Mouse (Mus musculus): ENCODE results near the gene Rbm15. TPM values are rescaled to one million over a fixed set of nuclear protein-coding genes. Genes with fewer than 3 reads are reported as not detected.
"Not testable (repeated sequence)": the region's sequence is repeated elsewhere in the genome, so short reads cannot be mapped to it uniquely, and the experiment has no call there.

The Rbm15 gene
- total RNA-seq, 4 experiments from 2014 or later, result 26.1 to 29.9 (median 28.4) TPM

DNA sequence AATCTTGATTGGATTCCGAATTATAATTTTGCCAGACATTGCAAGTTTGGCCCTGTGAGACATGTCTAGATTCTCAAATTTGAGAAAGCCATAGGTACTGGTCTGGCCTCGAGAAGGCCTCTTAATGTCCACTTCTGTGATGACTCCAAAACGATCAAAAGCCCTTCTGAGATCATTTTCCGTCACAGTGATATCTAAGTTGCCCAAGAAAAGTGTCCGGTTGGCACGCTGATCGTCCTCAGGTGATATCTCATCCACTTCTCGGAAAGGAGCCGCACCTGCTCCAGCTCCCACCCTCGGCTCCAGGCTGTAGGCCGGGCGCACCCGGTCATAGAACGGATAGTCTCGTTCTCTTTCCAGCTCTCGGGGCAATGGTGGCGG lies 1.7 kb downstream of the Rbm15 start:
- DNase-seq (ENCODE audit: low spot score in 2 of 2), result no peak

DNA sequence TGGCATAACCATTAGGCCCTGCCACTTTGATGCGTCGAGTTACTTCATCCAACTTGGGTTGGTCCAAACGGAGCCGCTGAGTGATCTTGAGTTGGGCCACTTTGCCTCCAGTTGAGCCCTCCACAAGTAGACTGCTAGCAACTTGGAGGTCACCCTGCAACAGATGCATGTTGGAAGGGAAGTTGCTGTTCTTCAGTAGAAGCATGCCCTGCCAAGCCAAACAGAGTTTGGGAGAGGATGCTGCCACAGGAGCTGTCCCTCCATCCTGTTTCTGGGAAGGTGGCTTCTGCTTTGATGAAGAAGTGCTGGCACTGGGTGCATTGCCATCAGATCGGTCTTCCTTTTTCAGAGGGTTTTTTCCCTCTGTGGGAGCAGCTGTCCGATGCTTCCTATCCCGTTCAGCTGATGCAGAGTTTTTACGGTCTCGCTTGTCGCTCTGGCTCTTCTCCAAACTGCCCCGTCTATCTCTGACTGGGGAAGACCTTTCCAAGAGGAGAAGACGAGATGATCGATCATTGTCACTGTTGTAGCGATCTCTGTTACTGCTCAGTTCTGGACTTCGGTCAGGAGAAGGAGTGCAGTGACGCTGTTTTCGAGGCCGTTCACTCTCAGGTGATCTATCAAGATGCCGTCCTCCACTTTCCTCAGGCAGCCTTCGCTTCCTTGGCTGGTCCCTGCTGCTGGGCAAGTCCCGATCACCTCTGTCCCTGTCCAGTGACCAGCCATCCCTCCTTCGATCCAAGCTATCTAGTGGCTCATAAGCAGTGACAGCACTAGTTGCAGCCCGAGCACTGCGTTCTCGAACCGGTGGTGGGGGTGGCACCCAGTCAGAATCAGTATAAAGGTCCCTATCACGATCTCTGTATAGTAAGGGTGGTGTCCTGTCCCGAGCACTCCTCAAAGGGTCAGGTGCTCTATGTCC lies 2.7 kb downstream of the Rbm15 start:
- DNase-seq (ENCODE audit: low spot score in 2 of 2), result peak; percentile 9

DNA sequence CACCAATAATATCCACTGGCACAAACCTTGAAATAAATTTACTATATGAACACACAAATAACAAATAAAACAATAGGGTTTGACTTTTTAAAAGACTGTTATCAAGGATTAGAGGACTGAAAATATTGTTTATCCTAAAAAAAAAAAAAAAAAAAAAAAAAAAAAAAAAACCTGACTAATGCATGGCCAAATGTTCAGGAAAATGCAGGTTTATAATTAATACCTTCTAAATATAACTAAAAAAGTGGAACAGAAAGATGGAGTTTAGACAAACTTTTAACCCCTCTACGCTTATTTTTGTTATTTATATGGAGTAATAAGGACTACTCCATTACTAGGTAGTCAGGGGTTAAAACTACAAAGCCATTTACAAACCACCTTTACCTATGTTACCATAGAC lies 7.0 kb downstream of the Rbm15 start:
- DNase-seq (ENCODE audit: low spot score in 2 of 2), result no peak

DNA sequence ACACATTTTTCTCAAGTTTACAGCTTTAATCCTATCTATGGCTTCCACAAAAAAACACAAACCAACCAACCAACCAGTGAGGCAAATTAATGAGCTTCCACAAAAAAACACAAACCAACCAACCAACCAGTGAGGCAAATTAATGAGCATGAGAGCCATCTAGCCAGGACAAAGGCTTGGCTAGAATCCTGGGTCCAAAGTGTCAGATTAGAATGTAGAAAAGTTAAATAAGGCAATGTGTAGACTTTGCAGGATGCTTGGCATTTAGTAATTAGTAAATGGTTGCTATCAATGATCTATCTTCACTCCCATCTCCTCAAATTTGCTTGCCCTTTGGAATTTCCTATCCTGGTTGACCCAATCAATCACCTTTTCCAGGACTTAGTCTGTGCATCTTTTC lies 11.7 kb downstream of the Rbm15 start:
- DNase-seq (ENCODE audit: low spot score in 2 of 2), result no peak

DNA sequence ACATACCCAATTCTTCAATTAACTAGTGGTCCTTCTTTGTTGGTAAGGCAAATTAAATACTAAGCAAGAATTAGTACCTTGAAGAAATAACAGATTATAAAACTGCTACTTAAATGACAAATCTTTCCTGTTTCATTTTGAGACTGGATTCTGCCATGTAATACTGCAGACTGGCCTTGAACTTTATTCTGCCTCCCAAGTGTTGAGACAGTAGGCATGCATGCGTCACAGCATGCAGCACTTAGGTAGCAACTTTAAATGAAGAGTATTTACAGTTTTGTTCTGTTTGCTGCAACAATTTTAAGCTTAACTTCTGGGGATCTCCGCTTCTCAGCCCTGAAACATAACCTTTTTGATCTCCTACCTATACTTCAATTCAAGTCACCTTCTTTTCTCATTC lies 12.3 kb downstream of the Rbm15 start:
- no peak for DNase-seq (ENCODE audit: low spot score in 2 of 2)

DNA sequence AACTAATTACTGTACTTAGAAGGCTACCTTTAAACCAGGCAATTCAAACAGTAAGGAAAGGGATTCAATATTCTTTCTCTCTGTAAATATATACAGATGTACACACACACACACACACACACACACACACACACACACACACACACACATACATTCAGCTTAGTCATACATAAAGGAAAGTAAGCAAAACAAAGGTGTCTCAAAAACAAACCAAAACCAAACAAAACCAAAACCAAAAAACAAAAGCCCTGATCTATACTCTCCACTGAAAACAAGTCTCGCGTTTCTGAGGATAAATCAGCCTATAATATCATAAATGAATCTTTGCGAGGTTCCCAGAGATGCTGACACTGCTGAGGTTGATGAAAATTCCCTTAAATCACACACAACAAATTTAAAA lies 16.1 kb downstream of the Rbm15 start:
- DNase-seq (ENCODE audit: low spot score in 2 of 2), result no peak

DNA sequence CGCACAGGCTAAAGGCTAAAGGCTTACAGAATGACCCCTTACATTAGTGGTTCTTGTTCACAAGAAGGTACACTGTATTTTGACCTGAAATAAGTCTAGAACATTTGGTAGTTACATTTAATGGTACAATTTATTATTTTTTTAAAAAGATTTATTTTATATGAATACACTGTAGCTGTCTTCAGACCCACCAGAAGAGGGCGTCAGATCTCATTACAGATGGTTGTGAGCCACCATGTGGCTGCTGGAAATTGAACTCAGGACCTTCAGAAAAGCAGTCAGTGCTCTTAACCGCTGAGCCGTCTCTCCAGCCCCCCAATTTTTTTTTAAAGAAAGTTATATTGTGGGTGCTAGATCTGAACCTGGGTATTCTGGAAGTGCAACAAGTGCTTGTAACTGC lies 36.6 kb downstream of the Rbm15 start:
- DNase-seq (ENCODE audit: low spot score in 2 of 2), result not testable (repeated sequence)

DNA sequence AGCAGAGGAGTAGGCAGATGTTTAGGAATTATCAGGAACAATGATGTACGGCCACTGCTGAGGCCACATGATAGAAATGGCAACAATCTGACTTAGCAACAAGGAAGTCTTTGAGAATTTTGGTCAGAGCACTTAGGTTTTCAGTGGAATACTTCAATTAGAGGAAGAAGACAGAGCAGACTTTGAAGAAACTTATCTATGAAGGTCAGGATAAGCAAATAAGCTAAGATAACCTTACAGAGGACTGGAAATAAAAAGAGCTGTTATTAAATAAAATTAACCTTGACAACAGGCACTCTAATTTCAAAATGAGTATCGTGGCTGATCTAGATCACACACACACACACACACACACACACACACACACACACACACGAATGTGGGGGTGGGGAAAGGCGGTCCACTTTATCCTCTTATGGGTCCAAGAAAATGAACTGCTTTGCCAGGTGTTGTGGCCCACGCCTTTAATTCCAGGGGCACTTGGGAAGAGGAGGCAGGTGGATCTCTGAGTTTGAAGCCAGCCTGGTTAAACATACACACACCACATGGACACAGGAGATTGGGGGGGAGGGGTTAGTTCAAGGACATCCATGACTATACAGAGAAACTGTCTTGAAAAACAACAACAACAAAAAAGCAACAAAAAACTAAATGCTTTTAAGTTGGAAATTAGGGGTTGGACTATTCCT lies 37.7 kb downstream of the Rbm15 start:
- DNase-seq (ENCODE audit: low spot score in 2 of 2), result no peak

DNA sequence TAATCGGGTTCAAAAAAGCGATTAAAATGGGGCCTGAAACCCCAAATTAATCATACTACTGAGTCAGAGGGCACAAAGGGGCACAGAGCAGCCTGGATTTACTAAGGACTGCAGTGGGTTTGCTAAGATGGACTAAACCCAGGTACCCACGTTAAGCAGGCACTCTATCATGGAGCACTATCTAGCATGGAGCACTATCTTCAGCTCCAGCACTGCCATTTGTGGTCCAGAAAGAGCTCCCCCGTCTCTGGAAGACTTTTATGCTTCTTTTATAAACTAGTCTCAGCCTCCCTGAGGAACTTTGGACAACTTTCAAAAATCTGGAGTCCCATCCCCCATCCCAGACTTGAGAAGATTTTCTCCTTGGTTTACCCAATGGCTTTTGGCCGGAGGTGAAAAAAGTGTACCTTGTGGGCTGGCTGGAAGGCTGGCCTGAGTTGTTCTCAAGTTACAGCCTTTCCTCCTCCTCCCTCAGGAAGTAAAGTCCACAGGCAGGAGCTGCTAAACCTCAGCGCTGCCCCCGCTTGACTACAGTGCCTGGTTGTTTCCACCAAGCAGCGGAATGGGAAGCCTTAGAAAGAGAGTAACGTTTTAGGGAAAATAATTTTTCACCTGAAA lies 42.6 kb downstream of the Rbm15 start, which contains the start of gene Slc16a4:
Gene Slc16a4, plus strand, starts transcription at position 467 of the 618 bp plus-strand sequence.
- DNase-seq (ENCODE audit: low spot score in 2 of 2), result no peak

DNA sequence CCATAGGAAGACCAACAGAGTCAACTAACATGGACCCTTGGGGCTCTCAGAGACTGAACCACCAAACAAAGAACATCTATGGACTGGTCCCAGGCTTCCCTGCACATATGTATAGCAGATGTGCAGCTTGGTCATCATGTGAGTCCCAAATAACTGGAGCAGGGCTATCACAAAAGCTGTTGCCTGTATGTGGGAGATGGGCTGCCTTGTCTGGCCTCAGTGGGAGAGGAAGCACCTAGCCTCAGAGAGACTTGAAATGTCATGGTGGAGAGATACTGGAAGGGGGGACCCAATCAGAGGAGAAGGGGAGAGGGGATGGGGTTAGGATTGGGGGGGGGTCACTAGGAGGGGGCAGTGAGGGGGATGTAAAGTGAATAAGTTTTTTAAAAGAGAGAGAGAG lies 46.1 kb downstream of the Rbm15 start:
- no peak for DNase-seq (ENCODE audit: low spot score in 2 of 2)

DNA sequence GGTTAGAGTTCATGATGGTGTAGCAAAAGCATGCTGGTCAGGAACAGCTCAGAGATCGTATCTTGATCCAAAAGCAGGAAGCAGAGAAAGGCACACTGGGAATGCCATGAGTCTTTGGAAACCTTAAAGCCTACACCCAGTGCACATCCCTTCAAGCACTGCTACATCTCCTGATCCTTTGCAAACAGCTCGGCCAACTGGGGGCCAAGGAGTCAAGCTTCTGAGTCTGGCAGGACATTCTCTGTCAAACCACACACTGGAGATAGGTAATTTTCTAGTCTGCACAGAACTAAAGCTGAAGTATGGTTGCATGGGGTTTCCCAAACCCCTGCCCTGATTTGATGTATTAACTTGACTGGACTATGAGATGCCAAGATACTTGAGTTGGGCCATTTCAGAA lies 47.4 kb downstream of the Rbm15 start:
- DNase-seq (ENCODE audit: low spot score in 2 of 2), result no peak

DNA sequence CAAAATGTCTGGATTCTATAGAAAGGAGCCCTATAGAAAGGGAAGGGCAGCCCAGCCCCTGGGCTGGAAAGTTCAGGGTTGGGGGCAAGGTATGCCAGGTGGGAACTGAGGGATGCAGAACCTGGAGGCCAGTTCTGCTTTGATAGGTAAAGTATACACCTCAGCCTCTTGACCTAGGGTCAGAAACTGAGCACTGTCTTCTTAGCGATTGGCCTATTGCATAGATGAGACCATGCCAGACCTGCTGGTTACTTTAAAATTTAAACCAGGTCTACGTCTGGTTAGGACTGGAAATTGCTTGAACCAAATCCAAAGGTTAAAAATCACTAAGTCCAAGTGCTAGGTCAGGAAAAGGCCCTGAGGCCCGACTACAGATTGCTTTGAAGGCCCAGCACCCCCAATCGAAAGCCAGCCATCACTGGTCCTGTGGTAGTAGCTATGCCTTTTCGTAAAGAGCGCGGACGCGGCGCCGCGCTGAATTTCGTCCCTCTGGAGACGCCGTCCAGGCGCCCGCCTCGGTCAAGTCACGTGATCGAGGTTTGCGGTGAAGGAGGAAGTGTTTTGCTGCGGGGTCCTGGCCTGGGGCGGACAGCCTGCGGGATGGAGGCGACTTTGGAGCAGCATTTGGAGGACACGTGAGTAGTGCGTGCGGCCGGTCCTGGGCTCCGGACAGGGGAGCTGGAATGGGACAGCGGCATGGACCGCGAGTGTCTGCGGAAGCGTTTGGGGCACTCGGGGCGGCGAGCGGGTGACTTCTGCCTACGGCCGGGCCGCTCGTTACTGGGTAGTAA lies 54.8 kb downstream of the Rbm15 start, which contains the start of gene Lamtor5:
Gene Lamtor5, plus strand, starts transcription at position 380 of the 791 bp plus-strand sequence.
- peak; percentile 86 to 90 for DNase-seq (ENCODE audit: low spot score in 2 of 2)

DNA sequence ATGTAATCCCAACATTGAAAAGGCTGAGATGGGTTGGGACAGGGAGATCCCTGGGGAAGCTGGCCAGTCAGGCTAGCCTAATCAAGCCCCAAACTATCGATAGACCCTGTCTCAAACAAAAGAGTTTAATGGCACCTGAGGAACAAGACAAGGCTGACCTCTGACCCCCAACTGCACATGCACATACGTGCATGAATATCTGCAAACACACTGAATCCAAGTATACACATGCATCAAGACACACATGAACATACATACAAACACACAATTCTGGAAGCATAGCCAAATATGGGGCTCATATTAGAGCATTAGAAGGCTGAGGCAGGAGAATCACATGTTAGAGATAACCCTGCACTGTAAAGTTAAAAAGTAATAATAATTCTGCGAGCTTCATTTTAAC lies 56.8 kb downstream of the Rbm15 start:
- DNase-seq (ENCODE audit: low spot score in 2 of 2), result no peak

DNA sequence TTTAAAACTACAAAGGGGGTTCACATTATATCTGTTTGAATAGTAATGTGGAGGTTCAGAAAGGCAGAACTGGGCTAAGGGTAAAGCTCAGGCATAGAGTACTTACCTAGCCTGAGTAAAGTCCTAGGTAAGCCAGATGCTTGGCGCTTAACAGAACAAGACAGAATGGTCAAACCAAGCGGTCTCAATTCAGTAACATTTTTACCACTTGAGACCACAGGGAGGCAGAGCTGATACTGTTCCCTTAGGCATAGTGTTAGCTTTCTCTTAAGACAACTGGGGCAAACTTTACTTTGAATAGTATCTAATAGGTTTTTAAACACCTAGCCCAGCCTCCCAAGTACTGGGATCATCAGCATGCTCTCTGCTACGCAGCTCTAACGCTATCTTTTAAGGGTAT lies 57.5 kb downstream of the Rbm15 start:
- DNase-seq (ENCODE audit: low spot score in 2 of 2), result no peak

Other genes starting within 250 kb of the Rbm15 start
- 100 to 1,000 TPM in 2 of 4 experiments, 10 to 100 TPM in 2; 84.2 to 114 (median 96.6) TPM for gene Kcna2, start 232.5 kb downstream of the Rbm15 start, total RNA-seq (2022)
- gene Kcna10, start 150.6 kb downstream of the Rbm15 start, total RNA-seq (2022), result not detected
- gene Cym, start 111.9 kb downstream of the Rbm15 start, total RNA-seq (2022), result under 1 TPM in 1 of 4 experiments, not detected in 3; 0.27 TPM
- gene A630076J17Rik, start 103.1 kb downstream of the Rbm15 start, total RNA-seq (2022), result not detected
- under 1 TPM in 2 of 4 experiments, not detected in 2; 0.18 to 0.31 TPM for gene Prok1, start 94.0 kb downstream of the Rbm15 start, total RNA-seq (2022)
- gene Lamtor5, start 54.8 kb downstream of the Rbm15 start, total RNA-seq (2022), result 10 to 100 TPM; 59.9 to 73.1 (median 66.1) TPM
- 1 to 10 TPM in 3 of 4 experiments, under 1 TPM in 1; 0.62 to 1.6 (median 1.1) TPM for gene Slc16a4, start 42.4 kb downstream of the Rbm15 start, total RNA-seq (2022)
- 10 to 100 TPM; 51.8 to 70.3 (median 61.7) TPM for gene Kcnc4, start 125.9 kb upstream of the Rbm15 start, total RNA-seq (2022)
- 100 to 1,000 TPM; 272 to 323 (median 290) TPM for gene Slc6a17, start 184.3 kb upstream of the Rbm15 start, total RNA-seq (2022)
- gene Ubl4b, start 221.4 kb upstream of the Rbm15 start, total RNA-seq (2022), result not detected

Data from layer of hippocampus, adult 8-10 months (tissue).